Mouse (Mus musculus) kidney, adult 2 months (tissue): Measurements from ENCODE around the gene Cpm.

Source experiments
- CTCF ChIP-seq: fragments of 200-500 bp; conservative IDR thresholded peaks from 2 replicates; pipeline ENCODE4 v1.5.1; 2011; ENCODE audit warnings: low read depth, mild to moderate bottlenecking, control low read depth, low read length, moderate library complexity, mixed read lengths; ENCODE audit not compliant: insufficient read depth, insufficient read length
- POLR2A ChIP-seq: fragments of 200-500 bp; IDR thresholded peaks from one replicate; pipeline ENCODE4 v1.6.1; 2011; ENCODE audit warnings: low read depth, low read length, control low read depth

- TF ChIP-seq CTCF = no peak
- TF ChIP-seq POLR2A = no peak
Observed at GRCm38 (mm10) chr10:117624222-117624621, 5.1 kb upstream of the Cpm start.
